Mouse (Mus musculus) spleen, adult 2 months (tissue): ENCODE data around the gene Ptges.

ENCODE experiments used
- CTCF ChIP-seq: fragments of 200-500 bp; IDR thresholded peaks from 2 replicates; pipeline ENCODE4 v1.5.1; 2011; ENCODE audit warnings: mild to moderate bottlenecking, inconsistent platforms; ENCODE audit not compliant: insufficient read depth, insufficient read length, insufficient replicate concordance; ENCODE audit errors: extremely low read depth
- POLR2A ChIP-seq: fragments of 200-500 bp; IDR thresholded peaks from 2 replicates; pipeline ENCODE4 v1.6.1; 2011; ENCODE audit warnings: low read depth, low read length, inconsistent platforms

GRCm38 (mm10) chr2:30904991-30905390, 24.7 kb downstream of the Ptges start:
- TF ChIP-seq POLR2A, result no peak
- no peak for TF ChIP-seq CTCF
